Mouse (Mus musculus) R1 (cell line): ENCODE data around the gene Slc22a22.
A peak's percentile ranks its signal among the peaks of the same experiment; 100 is the strongest.

Experiments used
- DNase-seq: peaks from one replicate; pipeline ENCODE4 v3.0.0-alpha.2; 2018; ENCODE audit warnings: low read depth, low spot score

Gene Slc22a22

GRCm38 (mm10) chr15:57477525-57477924, at the start of gene Slc22a22:
Slc22a22 (minus strand) TSS chr15:57477625.
- no peak for DNase-seq

GRCm38 (mm10) chr15:57523510-57524298, 46.3 kb upstream of the Slc22a22 start:
- no peak for DNase-seq

- no peak for DNase-seq
Observed at GRCm38 (mm10) chr15:57522160-57522559, 44.7 kb upstream of the Slc22a22 start.

- peak; percentile 12 for DNase-seq
Observed at GRCm38 (mm10) chr15:57509185-57510172, 32.1 kb upstream of the Slc22a22 start.

GRCm38 (mm10) chr15:57508242-57509184, 31.1 kb upstream of the Slc22a22 start:
- peak; percentile 72 for DNase-seq

- no peak for DNase-seq
Observed at GRCm38 (mm10) chr15:57504126-57504705, 26.8 kb upstream of the Slc22a22 start.

- no peak for DNase-seq
Observed at GRCm38 (mm10) chr15:57503656-57504055, 26.2 kb upstream of the Slc22a22 start.

- DNase-seq = no peak
Observed at GRCm38 (mm10) chr15:57501559-57501958, 24.1 kb upstream of the Slc22a22 start.

- no peak for DNase-seq
Observed at GRCm38 (mm10) chr15:57496106-57496505, 18.7 kb upstream of the Slc22a22 start.

GRCm38 (mm10) chr15:57482509-57482908, 5.1 kb upstream of the Slc22a22 start:
- no peak for DNase-seq

- DNase-seq = no peak
Observed at GRCm38 (mm10) chr15:57471648-57472047, 5.8 kb downstream of the Slc22a22 start.

GRCm38 (mm10) chr15:57465996-57466395, 11.4 kb downstream of the Slc22a22 start:
- no peak for DNase-seq

- no peak for DNase-seq
Observed at GRCm38 (mm10) chr15:57465061-57465460, 12.4 kb downstream of the Slc22a22 start.

GRCm38 (mm10) chr15:57464066-57464465, 13.4 kb downstream of the Slc22a22 start:
- DNase-seq = no peak

GRCm38 (mm10) chr15:57461284-57461683, 16.1 kb downstream of the Slc22a22 start:
- DNase-seq = no peak

GRCm38 (mm10) chr15:57457374-57457773, 20.1 kb downstream of the Slc22a22 start:
- no peak for DNase-seq

GRCm38 (mm10) chr15:57434710-57435404, 42.6 kb downstream of the Slc22a22 start:
- DNase-seq = no peak

- peak; percentile 8 for DNase-seq
Observed at GRCm38 (mm10) chr15:57408498-57408897, 68.9 kb downstream of the Slc22a22 start.

- DNase-seq = no peak
Observed at GRCm38 (mm10) chr15:57398439-57399148, 78.8 kb downstream of the Slc22a22 start.

GRCm38 (mm10) chr15:57394053-57394452, 83.4 kb downstream of the Slc22a22 start:
- no peak for DNase-seq
